Mouse (Mus musculus): ENCODE measurements around the gene Vapa. TPM values are rescaled to one million over a fixed set of nuclear protein-coding genes. Genes with fewer than 3 reads are reported as not detected.
"Not testable (repeated sequence)": the region's sequence is repeated elsewhere in the genome, so short reads cannot be mapped to it uniquely, and the experiment has no call there.

Gene Vapa
- polyA plus RNA-seq, 1 experiment = 40.3 TPM

DNA sequence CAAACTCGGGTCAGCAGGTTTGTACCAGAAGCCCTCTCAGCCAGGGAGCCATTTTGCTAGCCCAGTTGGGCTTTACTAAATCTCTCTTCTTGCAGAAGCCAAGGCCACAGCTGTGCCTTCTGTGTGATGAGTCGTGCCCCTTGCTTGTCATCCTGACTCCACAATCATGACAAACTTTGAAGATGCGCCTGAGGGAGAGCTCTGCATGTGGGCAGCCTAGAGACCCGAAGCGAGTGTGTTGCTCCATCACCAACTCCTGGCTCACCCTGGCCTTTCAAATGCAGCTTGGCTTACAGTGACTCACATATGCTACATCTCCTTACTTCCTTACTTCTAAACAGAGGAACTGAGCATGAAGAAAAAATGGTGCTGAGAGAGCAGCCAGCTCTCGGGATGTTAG is 16.6 kb upstream of the Vapa start:
- 69% methylated on average over 6 of the region's 6 CpGs for WGBS
- no peak for DNase-seq
- H3K4me1 ChIP-seq (ENCODE audit: control insufficient read depth, insufficient read depth, low read length) = no peaks in the 10 kb centered on the region

GRCm38 (mm10) chr17:65628823-65629532 is 15.6 kb upstream of the Vapa start:
- H3K4me3 ChIP-seq (replicated peaks; ENCODE audit: extremely low read depth, low read depth, low read length); H3K4me1 ChIP-seq (ENCODE audit: control insufficient read depth, insufficient read depth, low read length); DNase-seq: not testable (repeated sequence)
- WGBS = 68% methylated on average over 13 of the region's 13 CpGs

More for the DNA sequence above, 16.6 kb upstream of the Vapa start:
- H3K4me3 ChIP-seq (replicated peaks; ENCODE audit: extremely low read depth, low read depth, low read length) = no peak overlapping the region
- TF ChIP-seq POLR2A (IDR thresholded peaks at IDR 0.05; ENCODE audit: borderline replicate concordance, extremely low read depth, low read depth, low read length) = no peak
- TF ChIP-seq CTCF (IDR thresholded peaks at IDR 0.05; ENCODE audit: insufficient read depth, low read length) = no peak

GRCm38 (mm10) chr17:65626301-65626700 is 12.9 kb upstream of the Vapa start:
- TF ChIP-seq POLR2A (IDR thresholded peaks at IDR 0.05; ENCODE audit: borderline replicate concordance, extremely low read depth, low read depth, low read length) = no peak
- 86% methylated on average over 6 of the region's 6 CpGs for WGBS
- H3K4me1 ChIP-seq (ENCODE audit: control insufficient read depth, insufficient read depth, low read length) = no peaks in the 10 kb centered on the region
- no peak for DNase-seq
- no peak overlapping the region for H3K4me3 ChIP-seq (replicated peaks; ENCODE audit: extremely low read depth, low read depth, low read length)

- 82% methylated on average over 6 of the region's 6 CpGs for WGBS
Measured at GRCm38 (mm10) chr17:65625563-65625962, 12.2 kb upstream of the Vapa start.

GRCm38 (mm10) chr17:65623130-65623529 is 9.8 kb upstream of the Vapa start:
- H3K4me1 ChIP-seq (ENCODE audit: control insufficient read depth, insufficient read depth, low read length) = no peaks in the 10 kb centered on the region
- H3K4me3 ChIP-seq (replicated peaks; ENCODE audit: extremely low read depth, low read depth, low read length) = no peak overlapping the region
- TF ChIP-seq POLR2A (IDR thresholded peaks at IDR 0.05; ENCODE audit: borderline replicate concordance, extremely low read depth, low read depth, low read length) = no peak
- no peak for TF ChIP-seq CTCF (IDR thresholded peaks at IDR 0.05; ENCODE audit: insufficient read depth, low read length)
- no peak for DNase-seq

More at GRCm38 (mm10) chr17:65625563-65625962, 12.2 kb upstream of the Vapa start:
- DNase-seq = no peak
- Histone ChIP-seq H3K4me3 (replicated peaks; ENCODE audit: extremely low read depth, low read depth, low read length) (no peak overlapping the region), H3K4me1 (ENCODE audit: control insufficient read depth, insufficient read depth, low read length) (no peaks in the 10 kb centered on the region)
- no peak for TF ChIP-seq POLR2A (IDR thresholded peaks at IDR 0.05; ENCODE audit: borderline replicate concordance, extremely low read depth, low read depth, low read length)
- no peak for TF ChIP-seq CTCF (IDR thresholded peaks at IDR 0.05; ENCODE audit: insufficient read depth, low read length)

DNA sequence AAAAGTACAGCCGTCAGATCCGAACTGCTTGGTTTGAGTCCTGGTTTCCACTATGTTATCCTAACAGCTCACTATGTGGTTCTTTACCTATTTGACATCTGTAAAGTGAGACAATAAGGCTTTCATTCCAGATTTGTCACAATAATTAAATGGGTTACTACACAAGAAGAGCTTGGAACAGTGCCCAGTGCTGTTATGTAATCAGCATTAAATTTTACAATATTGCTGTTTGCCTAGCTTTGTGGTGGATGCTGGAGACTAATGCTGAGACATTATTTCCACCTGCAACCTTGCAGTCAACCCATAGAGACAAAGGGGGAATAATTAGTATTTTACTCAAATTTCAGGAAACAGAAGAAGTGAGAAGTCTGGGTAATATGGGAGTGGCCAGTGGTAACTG is 5.1 kb upstream of the Vapa start:
- no peak for DNase-seq
- Histone ChIP-seq H3K4me1 (ENCODE audit: control insufficient read depth, insufficient read depth, low read length) (peaks cover 2% of the 10 kb centered on the region; the same call in 1 of the 2 replicates), H3K4me3 (replicated peaks; ENCODE audit: extremely low read depth, low read depth, low read length) (no peak overlapping the region)
- 78% methylated on average over 2 of the region's 2 CpGs for WGBS
- no peak for TF ChIP-seq CTCF (IDR thresholded peaks at IDR 0.05; ENCODE audit: insufficient read depth, low read length)
- TF ChIP-seq POLR2A (IDR thresholded peaks at IDR 0.05; ENCODE audit: borderline replicate concordance, extremely low read depth, low read depth, low read length) = no peak

GRCm38 (mm10) chr17:65615678-65616077 is 2.3 kb upstream of the Vapa start:
- no peak for DNase-seq
- TF ChIP-seq POLR2A (IDR thresholded peaks at IDR 0.05; ENCODE audit: borderline replicate concordance, extremely low read depth, low read depth, low read length) (no peak), CTCF (IDR thresholded peaks at IDR 0.05; ENCODE audit: insufficient read depth, low read length) (no peak)
- H3K4me3 ChIP-seq (replicated peaks; ENCODE audit: extremely low read depth, low read depth, low read length) = no peak overlapping the region
- peaks cover 6% of the 10 kb centered on the region; the same call in 1 of the 2 replicates for H3K4me1 ChIP-seq (ENCODE audit: control insufficient read depth, insufficient read depth, low read length)
- 50% methylated on average over 3 of the region's 3 CpGs for WGBS

GRCm38 (mm10) chr17:65614431-65614830 is 1.1 kb upstream of the Vapa start:
- WGBS = 3% methylated on average over 9 of the region's 9 CpGs

GRCm38 (mm10) chr17:65613142-65613462 is 253 bp downstream of the Vapa start:
- DNase-seq = no peak
- TF ChIP-seq POLR2A (IDR thresholded peaks at IDR 0.05; ENCODE audit: borderline replicate concordance, extremely low read depth, low read depth, low read length) = no peak
- no peak for TF ChIP-seq CTCF (IDR thresholded peaks at IDR 0.05; ENCODE audit: insufficient read depth, low read length)
- WGBS = under 1% methylated on average over 42 of the region's 42 CpGs

More at GRCm38 (mm10) chr17:65614431-65614830, 1.1 kb upstream of the Vapa start:
- Histone ChIP-seq H3K4me1 (ENCODE audit: control insufficient read depth, insufficient read depth, low read length) (peaks cover 11% of the 10 kb centered on the region), H3K4me3 (replicated peaks; ENCODE audit: extremely low read depth, low read depth, low read length) (peak overlapping the region; percentile 100)
- DNase-seq = no peak
- no peak for TF ChIP-seq CTCF (IDR thresholded peaks at IDR 0.05; ENCODE audit: insufficient read depth, low read length)
- no peak for TF ChIP-seq POLR2A (IDR thresholded peaks at IDR 0.05; ENCODE audit: borderline replicate concordance, extremely low read depth, low read depth, low read length)

DNA sequence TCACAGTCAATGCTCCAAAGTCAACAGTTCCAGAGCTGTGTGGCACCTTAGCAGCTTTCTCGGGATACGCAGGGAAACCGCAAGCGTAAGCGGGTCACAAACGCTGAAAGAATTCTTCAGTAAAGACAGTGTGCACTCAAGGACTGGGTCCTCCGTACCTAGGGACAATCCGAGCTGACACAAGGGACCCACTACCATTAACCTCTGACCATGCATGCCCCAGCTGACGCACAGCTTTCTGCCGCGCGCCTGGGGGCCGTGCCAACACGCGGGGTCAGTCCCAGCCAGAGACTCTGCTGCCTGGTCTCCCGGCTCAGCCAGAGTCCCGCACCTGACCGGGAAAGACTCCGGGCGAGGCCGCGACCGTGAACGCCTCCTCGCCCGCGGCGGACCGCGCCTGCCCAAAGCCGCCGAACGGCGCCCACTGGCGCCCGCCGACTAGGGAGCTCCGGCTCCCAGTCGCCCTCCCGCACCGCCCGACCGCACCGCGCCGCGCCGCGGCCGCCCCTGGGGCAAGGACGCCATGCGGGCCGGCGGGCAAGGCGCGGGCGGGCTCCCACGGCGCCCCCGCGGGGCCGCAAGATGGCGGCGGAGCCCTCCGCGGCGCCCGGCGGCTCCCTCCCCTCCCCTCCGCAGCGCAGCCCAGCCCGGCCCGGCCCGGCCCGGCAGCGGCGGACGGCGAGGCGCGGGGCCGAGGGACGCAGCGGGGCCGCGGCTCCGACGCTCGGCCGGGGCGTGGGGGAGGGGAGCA is 789 bp downstream of the Vapa start:
- H3K4me1 ChIP-seq (ENCODE audit: control insufficient read depth, insufficient read depth, low read length) = peaks cover 24% of the 10 kb centered on the region
- DNase-seq = peak; percentile 54
- under 1% methylated on average over 81 of the region's 91 CpGs for WGBS
- TF ChIP-seq CTCF (IDR thresholded peaks at IDR 0.05; ENCODE audit: insufficient read depth, low read length) (no peak), POLR2A (IDR thresholded peaks at IDR 0.05; ENCODE audit: borderline replicate concordance, extremely low read depth, low read depth, low read length) (no peak)
- H3K4me3 ChIP-seq (replicated peaks; ENCODE audit: extremely low read depth, low read depth, low read length) = peak overlapping the region; percentile 100

More at GRCm38 (mm10) chr17:65613142-65613462, 253 bp downstream of the Vapa start:
- Histone ChIP-seq H3K4me3 (replicated peaks; ENCODE audit: extremely low read depth, low read depth, low read length) (peak overlapping the region; percentile 100), H3K4me1 (ENCODE audit: control insufficient read depth, insufficient read depth, low read length) (peaks cover 20% of the 10 kb centered on the region)

Data from lung, adult 2 months (tissue).